Mouse (Mus musculus) inflammation-experienced regulatory T-cells, adult 16 weeks (primary cell): Measurements from ENCODE around the gene Tubd1. TPM values are rescaled to one million over a fixed set of nuclear protein-coding genes. Genes with fewer than 3 reads are reported as not detected.

Experiments used
- polyA plus RNA-seq: library from polyadenylated mRNA; unstranded; fragments of 100-300 nt; shearing (Covaris generic); gene quantifications from one replicate; pipeline ENCODE4 v1.2.1, GENCODE M21; 2017

Gene Tubd1
- polyA plus RNA-seq: 8.3 TPM

DNA sequence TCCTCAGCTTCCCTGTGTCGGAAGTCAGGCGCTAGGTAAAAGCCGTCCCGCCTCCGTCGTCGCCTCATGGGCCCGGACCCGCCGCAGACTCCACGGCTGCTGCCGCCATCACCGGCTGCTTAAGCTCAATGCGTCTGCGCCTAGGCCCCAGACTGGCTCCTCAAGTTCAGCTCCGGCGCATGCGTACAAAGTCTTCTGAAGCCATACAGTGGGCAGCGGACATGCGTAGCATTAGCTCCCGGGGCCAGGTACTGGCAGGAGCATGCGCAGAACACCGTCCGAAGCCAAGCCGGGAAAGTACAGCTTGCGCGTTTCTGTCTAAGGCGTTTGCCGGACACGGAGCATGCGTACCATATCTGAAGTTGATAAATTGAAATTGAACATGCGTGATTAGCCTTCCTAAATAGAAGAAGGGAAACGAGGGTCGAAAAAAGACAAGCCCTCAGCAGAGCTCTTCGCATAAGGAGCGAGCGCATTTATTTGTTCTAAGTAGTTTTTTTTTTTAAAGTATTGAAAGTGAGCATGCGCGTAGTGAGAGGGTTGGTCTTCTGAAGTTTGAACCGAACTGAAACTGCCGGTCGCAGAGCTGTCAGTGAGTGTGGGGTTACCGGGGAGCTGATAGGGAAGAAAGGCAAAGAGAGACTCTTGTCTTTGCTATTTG, at the start of gene Tubd1, which contains the start of gene Rps6kb1:
Tubd1 (plus strand) TSS at position 353 of the 661 bp plus-strand sequence.
Rps6kb1 (minus strand) TSS at position 167 of the 661 bp plus-strand sequence.

Other genes starting within 250 kb of the Tubd1 start
- 7.6 TPM for gene Med13, start 187.4 kb upstream of the Tubd1 start, polyA plus RNA-seq
- gene Rnft1, start 60.3 kb upstream of the Tubd1 start, polyA plus RNA-seq: 65.4 TPM
- gene Rps6kb1, start 186 bp upstream of the Tubd1 start, polyA plus RNA-seq: 58.6 TPM
- gene Vmp1, start 138.8 kb downstream of the Tubd1 start, polyA plus RNA-seq: 224 TPM
- 12.0 TPM for gene Ptrh2, start 139.0 kb downstream of the Tubd1 start, polyA plus RNA-seq
- gene Cltc, start 212.6 kb downstream of the Tubd1 start, polyA plus RNA-seq: 204 TPM